Mouse (Mus musculus) hindbrain, postnatal 0 days (tissue): Measurements from ENCODE around the gene Gsk3a. TPM values are rescaled to one million over a fixed set of nuclear protein-coding genes. Genes with fewer than 3 reads are reported as not detected.

Experiments
- ATAC-seq: fragments of 200-750 bp; cut with Nextera tagmentation; 2 replicates; pipeline ENCODE4 v1.8.0; 2017; ENCODE audit warnings: mild to moderate bottlenecking, moderate TSS enrichment, moderate library complexity
- DNase-seq: peaks from one replicate; pipeline ENCODE4 v3.0.0-alpha.2; 2015; ENCODE audit warnings: low spot score
- H3K27ac ChIP-seq: fragments of 300-500 bp; sonication (generic); 2 replicates; pipeline ENCODE4 v1.5.1; 2014; ENCODE audit warnings: mild to moderate bottlenecking
- H3K27me3 ChIP-seq: fragments of 300-500 bp; sonication (generic); 2 replicates; pipeline ENCODE4 v1.6.1; 2014; ENCODE audit warnings: low read length, mixed read lengths; ENCODE audit not compliant: insufficient read depth
- H3K36me3 ChIP-seq: fragments of 300-500 bp; sonication (generic); 2 replicates; pipeline ENCODE4 v1.6.1; 2014; ENCODE audit warnings: low read length, mixed read lengths; ENCODE audit not compliant: insufficient read depth
- H3K4me1 ChIP-seq: fragments of 300-500 bp; sonication (generic); 2 replicates; pipeline ENCODE4 v1.6.1; 2014; ENCODE audit warnings: antibody characterized with exemption, low read length, mixed read lengths; ENCODE audit not compliant: insufficient read depth
- H3K4me2 ChIP-seq: fragments of 300-500 bp; sonication (generic); 2 replicates; pipeline ENCODE4 v1.6.1; 2014; ENCODE audit warnings: low read depth, mild to moderate bottlenecking, low read length, moderate library complexity, mixed read lengths
- H3K4me3 ChIP-seq: fragments of 300-500 bp; sonication (generic); 2 replicates; pipeline ENCODE4 v1.5.1; 2014; ENCODE audit warnings: low read length
- H3K9ac ChIP-seq: fragments of 300-500 bp; sonication (generic); replicated peaks from 2 replicates; pipeline ENCODE4 v1.6.1; 2014; ENCODE audit warnings: mild to moderate bottlenecking, low read length, moderate library complexity, mixed read lengths
- H3K9me3 ChIP-seq: fragments of 300-500 bp; sonication (generic); 2 replicates; pipeline ENCODE4 v1.6.1; 2016; ENCODE audit warnings: low read length, mixed read lengths
- CTCF ChIP-seq: IDR thresholded peaks from 2 replicates; pipeline ENCODE4 v1.5.1; 2016; ENCODE audit warnings: antibody characterized with exemption, control low read depth, low read depth
- WGBS: fragments of 180-500 bp; shearing (Covaris S2); extraction: QIAGEN DNeasy Blood & Tissue Kit; methylation state at CpG from one replicate; pipeline ENCODE4 v1.1.7; 2014; 5-methylcytosine and 5-hydroxymethylcytosine counted together
- microRNA-seq, 2 experiments: library from miRNA; unstranded; fragments of <30 nt; microRNA quantifications; one replicate each; pipeline ENCODE4; 2016
- polyA plus RNA-seq: library from polyadenylated mRNA; unstranded; fragments of >200 nt; fragmentation: Nextera tagmentation; extraction: Ambion mirVana; gene quantifications from 2 replicates; pipeline ENCODE4 v1.2.1, GENCODE M21; 2015
- total RNA-seq: library from RNA; depleted of rRNA; stranded (reverse); fragments of >200 nt; gene quantifications from 2 replicates; pipeline ENCODE4 v1.2.3, GENCODE M21; 2014; rRNA removed

Gene Gsk3a
- total and polyA plus RNA-seq, 2 experiments from 2014 or later, result 19.8 to 151 TPM

GRCm38 (mm10) chr7:25178317-25178716 is 59.3 kb downstream of the Gsk3a start:
- H3K4me1 ChIP-seq, result peaks cover 29% of the 10 kb centered on the region
- TF ChIP-seq CTCF, result no peak
- 2% methylated on average over 17 of the region's 17 CpGs for WGBS
- H3K9me3 ChIP-seq, result no peaks in the 10 kb centered on the region
- no peak for ATAC-seq
- peak overlapping the region; percentile 74 for H3K4me3 ChIP-seq
- H3K27me3 ChIP-seq, result no peaks in the 10 kb centered on the region
- peak overlapping the region; percentile 76 for H3K4me2 ChIP-seq
- no peaks in the 10 kb centered on the region for H3K36me3 ChIP-seq
- DNase-seq, result no peak
- H3K27ac ChIP-seq, result peak overlapping the region; percentile 93
- H3K9ac ChIP-seq, result peak overlapping the region; percentile 82

Small RNA genes lying within 50 kb of the gene (microRNA-seq; reads per million reads assigned to microRNA genes)
- 0 to 0.53 reads per million in 2 experiments for gene Mir7048

Other genes with a start within 250 kb of the Gsk3a start
- 572 and 588 TPM in 2 replicates for gene Atp1a3, start 231.9 kb downstream of the Gsk3a start, total RNA-seq
- 649 and 730 TPM in 2 replicates for gene Atp1a3, start 231.9 kb downstream of the Gsk3a start, polyA plus RNA-seq
- gene Grik5, start 165.5 kb downstream of the Gsk3a start, total RNA-seq, result 141 and 142 TPM in 2 replicates
- gene Grik5, start 165.5 kb downstream of the Gsk3a start, polyA plus RNA-seq, result 14.6 and 14.8 TPM in 2 replicates
- gene Zfp574, start 165.3 kb downstream of the Gsk3a start, total RNA-seq, result 38.4 and 40.4 TPM in 2 replicates
- gene Zfp574, start 165.3 kb downstream of the Gsk3a start, polyA plus RNA-seq, result 23.7 and 26.3 TPM in 2 replicates
- 3.9 and 4.7 TPM in 2 replicates for gene Pou2f2, start 58.1 kb downstream of the Gsk3a start, total RNA-seq
- 14.4 and 20.2 TPM in 2 replicates for gene Pou2f2, start 58.1 kb downstream of the Gsk3a start, polyA plus RNA-seq
- 22.5 and 31.7 TPM in 2 replicates for gene Dedd2, start 17.2 kb downstream of the Gsk3a start, total RNA-seq
- gene Dedd2, start 17.2 kb downstream of the Gsk3a start, polyA plus RNA-seq, result 19.8 and 20.2 TPM in 2 replicates
- gene Zfp526, start 16.4 kb downstream of the Gsk3a start, total RNA-seq, result 9.6 and 10.1 TPM in 2 replicates
- gene Zfp526, start 16.4 kb downstream of the Gsk3a start, polyA plus RNA-seq, result 0.66 and 0.85 TPM in 2 replicates
- gene Erf, start 12.9 kb upstream of the Gsk3a start, total RNA-seq, result 19.0 and 20.8 TPM in 2 replicates
- 3.0 and 3.7 TPM in 2 replicates for gene Erf, start 12.9 kb upstream of the Gsk3a start, polyA plus RNA-seq
- 153 and 155 TPM in 2 replicates for gene Cic, start 29.9 kb upstream of the Gsk3a start, total RNA-seq
- gene Cic, start 29.9 kb upstream of the Gsk3a start, polyA plus RNA-seq, result 28.2 and 30.6 TPM in 2 replicates
- gene Pafah1b3, start 60.1 kb upstream of the Gsk3a start, total RNA-seq, result 534 and 592 TPM in 2 replicates
- gene Pafah1b3, start 60.1 kb upstream of the Gsk3a start, polyA plus RNA-seq, result 469 and 484 TPM in 2 replicates
- 0.93 and 1.4 TPM in 2 replicates for gene Prr19, start 63.6 kb upstream of the Gsk3a start, total RNA-seq
- gene Prr19, start 63.6 kb upstream of the Gsk3a start, polyA plus RNA-seq, result 3.1 and 3.6 TPM in 2 replicates
- 56.6 and 88.3 TPM in 2 replicates for gene Tmem145, start 68.3 kb upstream of the Gsk3a start, total RNA-seq
- 104 and 106 TPM in 2 replicates for gene Tmem145, start 68.3 kb upstream of the Gsk3a start, polyA plus RNA-seq
- gene Megf8, start 79.3 kb upstream of the Gsk3a start, total RNA-seq, result 104 and 105 TPM in 2 replicates
- 14.8 and 15.4 TPM in 2 replicates for gene Megf8, start 79.3 kb upstream of the Gsk3a start, polyA plus RNA-seq
- not detected in 2 replicates for gene Cnfn, start 131.9 kb upstream of the Gsk3a start, total RNA-seq
- gene Cnfn, start 131.9 kb upstream of the Gsk3a start, polyA plus RNA-seq, result 0.30 and 0.89 TPM in 2 replicates
- gene Lipe, start 160.9 kb upstream of the Gsk3a start, total RNA-seq, result 9.6 and 18.7 TPM in 2 replicates
- 7.8 and 9.1 TPM in 2 replicates for gene Lipe, start 160.9 kb upstream of the Gsk3a start, polyA plus RNA-seq
- gene Cxcl17, start 175.0 kb upstream of the Gsk3a start, total RNA-seq, result not detected in 2 replicates
- 0.66 and 0.82 TPM in 2 replicates for gene Cxcl17, start 175.0 kb upstream of the Gsk3a start, polyA plus RNA-seq
- 0.32 and 1.2 TPM in 2 replicates for gene Ceacam1, start 239.8 kb upstream of the Gsk3a start, total RNA-seq
- gene Ceacam1, start 239.8 kb upstream of the Gsk3a start, polyA plus RNA-seq, result 0.93 and 1.2 TPM in 2 replicates